Mouse (Mus musculus): Measurements from ENCODE around the gene Tbrg4. TPM values are rescaled to one million over a fixed set of nuclear protein-coding genes. Genes with fewer than 3 reads are reported as not detected.

Tbrg4 gene
- polyA plus RNA-seq, 1 experiment, result 15.5 TPM

- no peak for TF ChIP-seq POLR2A (IDR thresholded peaks at IDR 0.05; ENCODE audit: borderline replicate concordance, low read depth, low read length)
- no peak overlapping the region for H3K4me3 ChIP-seq (ENCODE audit: insufficient read depth, low read length)
- H3K27ac ChIP-seq (ENCODE audit: insufficient read depth, low read depth, low read length), result no peak overlapping the region
- H3K4me1 ChIP-seq (ENCODE audit: control insufficient read depth, insufficient read depth, low read length), result no peaks in the 10 kb centered on the region
These were observed 23.2 kb downstream of the Tbrg4 start for GRCm38 (mm10) chr11:6602662-6603061.

DNA sequence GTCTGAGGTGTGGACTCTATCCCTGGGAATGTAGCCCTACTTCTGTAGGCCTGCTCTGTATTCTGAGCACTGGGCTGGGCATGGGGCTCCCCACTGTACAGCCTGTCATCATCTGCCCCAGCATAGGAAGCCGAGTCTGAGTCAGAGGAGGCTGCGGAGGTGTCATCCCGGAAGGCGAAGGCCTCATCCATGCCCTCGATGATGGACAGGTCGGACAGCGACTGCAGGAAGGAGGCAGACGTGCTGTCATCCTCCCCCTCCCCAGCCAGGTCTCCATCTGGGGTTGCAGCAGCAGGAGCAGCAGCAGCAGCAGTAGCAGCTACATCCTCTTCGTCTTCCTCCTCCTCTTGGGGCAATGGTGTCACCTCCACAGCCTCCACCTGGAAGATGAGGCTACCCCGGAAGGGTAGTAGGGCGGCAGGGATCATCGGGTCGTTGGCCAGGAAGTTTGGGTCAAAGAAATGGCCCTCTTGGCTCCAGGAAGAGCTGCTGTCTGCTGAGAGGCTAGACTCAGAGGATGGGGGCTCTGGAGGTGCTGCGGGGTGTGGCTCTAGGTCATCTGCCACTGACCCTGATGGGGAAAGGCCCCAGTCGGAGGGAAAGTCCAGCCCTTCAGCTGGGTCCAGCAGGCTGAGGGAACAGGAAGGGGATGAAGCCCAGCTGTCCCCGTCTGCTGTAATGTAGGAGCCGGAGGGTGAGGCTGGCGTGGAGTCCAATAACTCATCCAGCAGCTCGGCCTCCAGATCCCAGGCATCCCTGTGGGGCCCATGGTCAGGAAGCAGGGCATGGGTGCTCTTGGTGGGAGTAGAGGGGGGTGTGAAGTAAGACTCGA is 24.0 kb downstream of the Tbrg4 start:
- H3K4me3 ChIP-seq (ENCODE audit: insufficient read depth, low read length), result no peak overlapping the region
- no peak overlapping the region for H3K27ac ChIP-seq (ENCODE audit: insufficient read depth, low read depth, low read length)
- no peaks in the 10 kb centered on the region for H3K4me1 ChIP-seq (ENCODE audit: control insufficient read depth, insufficient read depth, low read length)
- no peak for TF ChIP-seq POLR2A (IDR thresholded peaks at IDR 0.05; ENCODE audit: borderline replicate concordance, low read depth, low read length)
- TF ChIP-seq CTCF (IDR thresholded peaks at IDR 0.05; ENCODE audit: low read depth, low read length), result no peak

- Histone ChIP-seq H3K4me3 (ENCODE audit: insufficient read depth, low read length) (no peak overlapping the region), H3K4me1 (ENCODE audit: control insufficient read depth, insufficient read depth, low read length) (no peaks in the 10 kb centered on the region), H3K27ac (ENCODE audit: insufficient read depth, low read depth, low read length) (no peak overlapping the region)
- TF ChIP-seq POLR2A (IDR thresholded peaks at IDR 0.05; ENCODE audit: borderline replicate concordance, low read depth, low read length) (no peak), CTCF (IDR thresholded peaks at IDR 0.05; ENCODE audit: low read depth, low read length) (no peak)
These were observed 25.5 kb downstream of the Tbrg4 start for GRCm38 (mm10) chr11:6600284-6600944.

- no peak overlapping the region for H3K27ac ChIP-seq (ENCODE audit: insufficient read depth, low read depth, low read length)
- no peaks in the 10 kb centered on the region for H3K4me1 ChIP-seq (ENCODE audit: control insufficient read depth, insufficient read depth, low read length)
- TF ChIP-seq POLR2A (IDR thresholded peaks at IDR 0.05; ENCODE audit: borderline replicate concordance, low read depth, low read length) (no peak), CTCF (IDR thresholded peaks at IDR 0.05; ENCODE audit: low read depth, low read length) (no peak)
- H3K4me3 ChIP-seq (ENCODE audit: insufficient read depth, low read length), result no peak overlapping the region
These were observed 26.0 kb downstream of the Tbrg4 start for GRCm38 (mm10) chr11:6599831-6600230.

DNA sequence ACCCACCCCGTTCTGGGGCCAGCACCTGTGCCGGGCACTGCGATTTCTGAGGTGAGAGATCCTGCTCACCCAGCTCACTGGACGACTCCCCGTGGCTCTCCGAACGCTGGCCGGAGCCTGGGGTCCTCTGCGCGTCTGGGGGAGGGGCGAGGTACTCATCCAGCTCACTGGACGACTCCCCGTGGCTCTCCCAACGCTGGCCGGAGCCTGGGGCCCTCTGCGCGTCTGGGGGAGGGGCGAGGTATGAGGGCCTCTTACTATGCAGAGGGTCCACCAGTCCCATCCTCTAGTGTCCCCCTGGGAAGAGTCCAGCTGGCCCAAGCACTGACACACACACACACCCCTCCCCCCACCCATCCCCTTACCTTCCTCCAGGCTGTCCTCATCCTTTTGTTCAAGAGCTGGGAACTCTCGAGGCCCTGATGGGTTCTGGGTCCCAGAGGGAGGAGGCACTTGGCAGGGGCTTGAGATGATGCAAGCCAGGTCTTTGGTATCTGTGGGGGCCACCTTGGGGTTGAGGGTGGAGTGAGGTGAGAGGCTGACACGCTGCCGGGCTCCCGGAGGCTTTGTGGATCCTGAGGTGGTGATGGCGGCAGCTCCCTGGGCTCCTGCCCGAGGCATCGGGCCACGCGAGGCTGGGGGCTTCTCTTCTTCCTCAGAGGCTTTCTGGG is 26.7 kb downstream of the Tbrg4 start:
- H3K27ac ChIP-seq (ENCODE audit: insufficient read depth, low read depth, low read length), result no peak overlapping the region
- H3K4me3 ChIP-seq (ENCODE audit: insufficient read depth, low read length), result no peak overlapping the region
- no peaks in the 10 kb centered on the region for H3K4me1 ChIP-seq (ENCODE audit: control insufficient read depth, insufficient read depth, low read length)
- TF ChIP-seq CTCF (IDR thresholded peaks at IDR 0.05; ENCODE audit: low read depth, low read length) (no peak), POLR2A (IDR thresholded peaks at IDR 0.05; ENCODE audit: borderline replicate concordance, low read depth, low read length) (no peak)

GRCm38 (mm10) chr11:6598191-6598889 is 27.5 kb downstream of the Tbrg4 start:
- Histone ChIP-seq H3K4me1 (ENCODE audit: control insufficient read depth, insufficient read depth, low read length) (no peaks in the 10 kb centered on the region), H3K4me3 (ENCODE audit: insufficient read depth, low read length) (no peak overlapping the region), H3K27ac (ENCODE audit: insufficient read depth, low read depth, low read length) (no peak overlapping the region)
- TF ChIP-seq CTCF (IDR thresholded peaks at IDR 0.05; ENCODE audit: low read depth, low read length) (no peak), POLR2A (IDR thresholded peaks at IDR 0.05; ENCODE audit: borderline replicate concordance, low read depth, low read length) (no peak)

DNA sequence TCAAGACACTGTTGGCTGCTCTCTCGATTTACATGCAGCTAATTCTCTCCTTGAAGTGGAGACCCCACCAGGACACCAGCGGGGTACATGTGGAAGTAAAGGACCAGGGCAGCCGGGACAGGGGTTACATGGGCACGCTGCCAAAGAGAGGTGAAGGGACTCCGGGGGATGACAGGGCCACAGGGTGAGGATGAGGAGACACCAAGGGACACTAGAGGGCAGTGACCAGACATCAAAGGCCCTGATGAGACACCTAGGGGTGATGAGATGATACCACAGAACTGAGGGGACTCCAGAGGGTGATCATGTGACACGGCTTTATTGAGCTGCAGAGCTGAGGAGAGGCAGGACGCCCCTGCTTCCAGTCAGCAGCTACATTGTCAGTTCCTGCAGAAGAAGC is 28.3 kb downstream of the Tbrg4 start:
- Histone ChIP-seq H3K27ac (ENCODE audit: insufficient read depth, low read depth, low read length) (no peak overlapping the region), H3K4me3 (ENCODE audit: insufficient read depth, low read length) (no peak overlapping the region), H3K4me1 (ENCODE audit: control insufficient read depth, insufficient read depth, low read length) (no peaks in the 10 kb centered on the region)
- no peak for TF ChIP-seq POLR2A (IDR thresholded peaks at IDR 0.05; ENCODE audit: borderline replicate concordance, low read depth, low read length)
- no peak for TF ChIP-seq CTCF (IDR thresholded peaks at IDR 0.05; ENCODE audit: low read depth, low read length)

DNA sequence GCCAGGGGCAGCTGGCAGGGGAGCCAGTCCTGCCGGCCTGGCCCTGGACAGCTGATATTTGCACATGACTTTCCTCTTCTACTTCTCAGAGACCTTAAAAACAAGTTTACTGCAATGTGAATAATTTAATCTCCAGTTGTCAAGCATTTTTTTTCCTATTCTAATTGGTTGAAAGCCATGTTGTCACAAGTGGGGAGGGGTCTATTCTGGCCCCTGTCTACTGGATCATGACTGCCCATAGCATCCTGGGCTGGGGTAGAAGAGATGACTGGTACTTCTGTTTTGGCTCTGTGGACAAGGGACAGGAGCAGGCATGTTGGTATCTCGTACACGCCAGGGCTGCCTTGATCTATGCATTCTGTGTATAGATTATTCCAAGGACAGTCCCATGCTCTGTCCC is 29.3 kb downstream of the Tbrg4 start:
- Histone ChIP-seq H3K4me1 (ENCODE audit: control insufficient read depth, insufficient read depth, low read length) (no peaks in the 10 kb centered on the region), H3K4me3 (ENCODE audit: insufficient read depth, low read length) (no peak overlapping the region), H3K27ac (ENCODE audit: insufficient read depth, low read depth, low read length) (no peak overlapping the region)
- TF ChIP-seq CTCF (IDR thresholded peaks at IDR 0.05; ENCODE audit: low read depth, low read length), result no peak
- no peak for TF ChIP-seq POLR2A (IDR thresholded peaks at IDR 0.05; ENCODE audit: borderline replicate concordance, low read depth, low read length)

GRCm38 (mm10) chr11:6596205-6596604 is 29.7 kb downstream of the Tbrg4 start:
- H3K27ac ChIP-seq (ENCODE audit: insufficient read depth, low read depth, low read length), result no peak overlapping the region
- H3K4me1 ChIP-seq (ENCODE audit: control insufficient read depth, insufficient read depth, low read length), result no peaks in the 10 kb centered on the region
- TF ChIP-seq POLR2A (IDR thresholded peaks at IDR 0.05; ENCODE audit: borderline replicate concordance, low read depth, low read length) (no peak), CTCF (IDR thresholded peaks at IDR 0.05; ENCODE audit: low read depth, low read length) (no peak)

More at GRCm38 (mm10) chr11:6596205-6596604, 29.7 kb downstream of the Tbrg4 start:
- H3K4me3 ChIP-seq (ENCODE audit: insufficient read depth, low read length), result no peak overlapping the region
